Mouse (Mus musculus) natural killer cell, adult 2 months (primary cell): Measurements from ENCODE around the gene Safb2.

Source experiments
- DNase-seq, 2 experiments: peaks; one replicate each; pipeline ENCODE4 v3.0.0; 2022; ENCODE audit warnings: low spot score in 2 of 2

The Safb2 gene

GRCm38 (mm10) chr17:56560131-56560530 lies 24.3 kb downstream of the Safb2 start:
- no peak for DNase-seq

GRCm38 (mm10) chr17:56559386-56559785 lies 25.0 kb downstream of the Safb2 start:
- DNase-seq: no peak

- peak; percentile 40 to 57 for DNase-seq
Observed at GRCm38 (mm10) chr17:56558448-56558847, 25.9 kb downstream of the Safb2 start.

- DNase-seq: no peak
Observed at GRCm38 (mm10) chr17:56554122-56554551, 30.2 kb downstream of the Safb2 start, which contains the start of gene Gm20219. Gene Gm20219, minus strand, starts transcription at chr17:56554387.

DNA sequence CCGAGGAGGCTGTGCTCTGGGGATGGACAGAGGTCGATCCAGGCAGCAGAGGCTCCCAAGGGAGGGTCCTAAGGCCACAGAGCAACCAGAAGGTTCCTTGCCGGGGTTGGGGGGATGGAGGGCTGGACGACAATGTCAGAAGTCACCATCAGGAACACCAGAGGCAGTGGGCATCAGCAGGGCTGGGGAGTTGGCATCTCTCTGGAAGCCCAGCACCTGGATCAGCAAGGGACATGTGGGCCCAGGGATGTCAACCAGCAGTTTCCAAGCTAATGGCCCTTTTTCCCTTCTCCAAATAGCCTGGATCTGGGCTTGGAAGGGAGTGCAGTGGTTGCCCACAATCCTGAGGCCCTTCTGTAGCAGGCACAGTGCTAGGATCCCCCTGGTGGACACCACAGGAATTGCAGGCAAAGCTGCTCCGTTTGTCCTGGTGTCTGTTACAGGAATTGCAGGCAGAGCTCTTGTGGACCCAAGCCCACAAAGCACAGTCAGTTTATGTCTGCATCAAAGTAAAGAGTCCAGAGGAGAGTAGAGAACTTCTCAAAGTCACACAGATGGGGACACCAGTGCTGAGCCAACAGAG lies 31.5 kb downstream of the Safb2 start:
- peak; percentile 73 to 81 for DNase-seq

DNA sequence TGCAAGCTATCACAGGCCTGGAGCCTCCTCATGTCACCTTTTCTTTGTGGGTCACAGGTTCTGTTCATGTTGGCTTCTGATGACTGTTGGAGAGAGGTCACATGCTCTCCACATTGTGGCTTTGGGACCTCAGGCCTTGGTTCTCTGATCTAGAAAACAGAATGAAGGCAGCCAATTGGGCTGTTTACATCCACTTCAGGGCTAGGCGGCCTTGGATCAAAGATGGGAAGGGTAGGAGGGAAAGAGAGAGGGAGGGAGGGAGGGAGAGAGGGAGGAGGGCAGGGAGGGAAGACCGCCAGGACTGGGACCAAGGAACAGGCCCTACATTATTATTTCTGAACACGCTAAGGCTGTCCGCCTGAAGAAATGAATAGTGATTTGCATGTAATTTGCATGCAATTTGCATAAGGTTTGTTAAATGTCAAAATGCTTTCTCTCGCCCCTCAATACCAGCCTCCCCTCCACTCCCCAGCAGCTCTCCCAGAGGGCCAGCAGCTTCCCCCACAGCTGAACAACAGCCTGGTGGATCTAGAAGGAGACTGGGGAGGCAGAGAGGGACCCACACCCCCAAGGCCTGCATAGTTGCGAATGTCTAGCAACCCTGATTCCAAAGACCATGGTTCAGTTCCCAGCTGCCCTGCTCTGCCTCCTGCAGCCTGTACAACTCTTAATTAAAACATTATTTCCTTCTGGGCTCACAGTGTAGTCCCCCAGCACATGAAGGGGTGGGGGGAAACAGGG lies 32.4 kb downstream of the Safb2 start:
- DNase-seq: no peak

- DNase-seq: no peak
Observed at GRCm38 (mm10) chr17:56550784-56551475, 33.5 kb downstream of the Safb2 start.

DNA sequence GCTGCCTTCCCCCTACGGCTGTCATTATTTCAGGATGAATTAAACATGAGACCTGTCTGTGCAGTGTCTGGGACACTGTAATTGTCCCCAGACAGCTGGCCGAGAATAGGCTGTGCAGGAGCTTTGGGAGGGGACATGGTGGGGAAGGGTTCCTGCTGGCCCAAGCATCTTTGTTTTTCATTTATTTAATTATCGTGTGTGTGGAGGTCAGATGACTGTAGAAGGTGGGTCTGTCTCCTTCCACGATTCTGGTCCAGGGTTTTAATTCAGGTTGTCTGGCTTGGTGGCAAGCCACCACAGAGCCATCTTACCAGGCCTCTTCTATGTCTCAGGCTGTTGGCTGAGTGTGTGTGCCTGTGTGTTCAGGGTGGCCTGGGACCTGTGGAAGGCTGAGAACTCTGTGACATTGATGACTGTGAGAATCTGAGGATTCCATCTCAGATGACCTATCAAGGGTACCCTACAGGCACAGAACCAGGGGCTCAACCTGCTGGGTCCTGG lies 35.7 kb downstream of the Safb2 start:
- no peak for DNase-seq

DNA sequence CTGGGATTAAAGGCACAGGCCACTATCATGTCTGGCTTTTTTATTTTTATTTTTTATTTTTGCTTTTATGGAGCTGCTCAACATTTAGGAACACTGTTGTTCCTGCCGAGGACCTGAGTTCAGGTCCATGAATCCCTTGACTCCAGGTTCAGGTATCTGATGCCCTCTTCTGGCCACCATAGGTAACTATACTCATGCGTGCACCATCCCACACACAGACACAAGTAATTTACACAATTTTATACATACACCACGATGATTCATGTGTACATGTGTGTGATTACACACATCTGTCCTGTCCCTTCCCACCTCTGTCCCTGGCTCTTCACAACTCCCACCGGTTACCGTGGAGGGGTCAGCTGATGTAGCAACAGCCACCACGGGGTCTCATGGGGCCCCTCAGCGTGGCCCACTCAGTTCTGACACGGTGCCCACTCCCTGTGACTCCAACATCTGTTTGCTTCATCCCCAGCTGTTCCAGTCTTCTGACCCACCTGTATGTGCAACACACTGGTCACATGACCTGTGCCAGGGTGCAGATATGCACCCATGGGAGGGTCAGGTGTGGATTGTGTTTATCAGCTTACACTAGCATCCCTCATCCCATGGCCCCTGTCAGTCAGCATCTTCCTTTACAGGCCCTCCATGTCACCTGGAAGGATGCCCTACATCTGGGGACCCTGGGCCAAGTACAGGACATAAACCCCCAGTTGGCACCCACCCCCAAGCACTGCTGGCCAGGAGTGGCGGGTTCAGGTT lies 36.4 kb downstream of the Safb2 start:
- DNase-seq: no peak

DNA sequence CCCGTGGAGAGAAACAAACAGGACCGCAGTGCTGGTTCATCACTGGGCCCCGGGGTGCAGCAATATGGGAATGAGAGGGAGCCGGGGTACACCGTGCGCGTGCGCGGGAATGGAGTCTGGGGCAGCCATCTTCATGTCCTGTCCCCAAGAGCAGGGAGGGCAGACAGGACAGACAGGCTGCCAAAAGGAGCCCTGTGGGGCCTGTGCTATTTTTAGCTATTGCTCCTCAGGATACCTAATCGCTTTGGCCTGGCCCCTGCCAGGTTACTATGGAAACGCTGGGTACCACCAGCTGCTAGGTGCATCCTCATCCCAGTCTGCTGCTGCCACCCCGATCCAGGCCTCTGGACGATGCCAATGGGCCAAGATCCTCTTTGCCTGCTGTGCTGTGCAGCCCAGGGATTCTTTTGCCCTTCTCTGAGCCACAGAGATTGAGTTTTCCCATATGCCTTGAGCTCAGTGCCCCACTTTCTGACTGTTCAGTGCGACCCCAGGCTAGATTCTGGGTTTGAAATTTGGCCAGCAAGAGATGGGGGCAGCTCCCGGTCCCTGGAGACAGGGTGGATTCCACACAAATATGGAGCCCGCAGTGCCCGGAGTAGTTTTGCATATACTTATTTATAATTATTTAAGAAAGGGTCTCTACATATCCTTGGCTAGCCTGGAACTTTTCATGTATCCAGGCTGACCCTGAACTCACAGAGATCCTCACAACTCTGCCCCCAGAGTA lies 37.1 kb downstream of the Safb2 start:
- DNase-seq: no peak

DNA sequence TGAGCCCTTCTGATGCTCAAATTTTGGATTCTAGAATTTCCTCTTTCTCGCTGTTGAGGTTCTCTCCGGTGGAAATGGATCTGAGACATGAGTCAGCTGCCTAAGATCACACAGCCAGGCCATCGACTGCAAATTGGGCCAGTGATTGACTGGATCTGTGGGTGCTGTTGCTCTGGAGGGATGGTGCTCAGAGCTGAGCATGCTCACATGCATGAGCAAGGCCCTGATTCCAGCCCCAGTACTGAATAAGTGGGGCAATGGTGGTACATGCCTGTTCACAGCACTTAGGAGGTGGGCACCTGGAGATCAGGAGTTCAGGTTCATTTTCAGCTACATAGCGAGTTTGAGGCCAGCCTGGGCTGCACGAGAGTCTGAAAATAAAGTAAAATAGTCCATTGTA lies 37.8 kb downstream of the Safb2 start:
- no peak for DNase-seq

- DNase-seq: no peak
Observed at GRCm38 (mm10) chr17:56545945-56546344, 38.4 kb downstream of the Safb2 start.

- DNase-seq: no peak
Observed at GRCm38 (mm10) chr17:56544699-56545387, 39.5 kb downstream of the Safb2 start.

DNA sequence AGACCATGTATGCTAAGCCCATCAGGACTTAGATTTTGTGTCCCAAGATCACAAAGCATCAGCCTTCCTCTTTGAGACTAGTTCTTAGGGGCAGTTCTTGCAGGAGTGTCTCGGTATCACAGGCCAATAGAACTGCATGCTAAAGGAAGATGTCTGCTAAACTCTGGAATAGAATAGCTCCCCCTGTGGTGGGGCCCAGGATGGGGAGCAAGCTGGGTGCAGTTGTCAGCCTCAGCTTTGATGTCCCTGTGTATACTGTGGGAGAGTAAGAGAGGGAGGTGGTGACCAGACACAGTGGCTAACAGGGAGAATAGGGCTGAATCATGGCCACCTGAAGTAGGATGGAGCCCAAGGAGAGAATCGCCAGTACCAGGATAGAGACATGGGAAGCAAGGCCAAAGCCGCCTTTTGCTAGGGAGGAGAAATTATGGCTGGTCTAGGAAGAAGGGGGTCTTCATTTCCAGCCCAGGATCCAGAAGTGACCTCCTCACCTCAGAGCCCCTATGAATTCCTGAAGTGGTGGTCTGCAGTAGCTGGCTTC lies 40.6 kb downstream of the Safb2 start:
- no peak for DNase-seq

- DNase-seq: no peak
Observed at GRCm38 (mm10) chr17:56542736-56543135, 41.6 kb downstream of the Safb2 start.

GRCm38 (mm10) chr17:56540562-56540975 lies 43.8 kb downstream of the Safb2 start:
- DNase-seq: no peak

- DNase-seq: no peak
Observed at GRCm38 (mm10) chr17:56537912-56538311, 46.5 kb downstream of the Safb2 start.

- DNase-seq: no peak
Observed at GRCm38 (mm10) chr17:56536874-56537273, 47.5 kb downstream of the Safb2 start.

DNA sequence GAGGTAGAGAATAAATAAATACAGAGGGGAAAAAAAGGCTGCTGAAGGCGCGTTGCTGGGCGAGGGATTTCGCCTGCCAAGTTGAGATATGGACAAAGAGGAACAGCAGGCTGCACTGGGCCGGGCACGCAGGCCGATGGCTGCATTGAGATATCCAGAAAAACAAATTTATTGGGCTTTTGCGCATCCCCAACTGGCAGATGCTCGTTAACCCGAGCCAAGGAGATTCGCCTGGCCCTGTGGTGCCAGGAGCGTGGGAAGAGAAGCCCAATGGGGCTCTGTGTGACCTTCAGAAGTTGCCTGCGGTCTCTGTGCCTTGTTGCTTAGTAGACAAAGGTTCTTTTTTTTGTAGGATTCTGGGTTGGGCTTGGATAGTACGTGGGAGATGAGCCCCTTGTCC lies 48.2 kb downstream of the Safb2 start:
- no peak for DNase-seq

GRCm38 (mm10) chr17:56524943-56525342 lies 59.4 kb downstream of the Safb2 start:
- no peak for DNase-seq
